Mouse (Mus musculus): Measurements from ENCODE around the gene Heatr4. TPM values are rescaled to one million over a fixed set of nuclear protein-coding genes. Genes with fewer than 3 reads are reported as not detected.
A peak's percentile ranks its signal among the peaks of the same experiment; 100 is the strongest.

Heatr4 gene
- polyA plus RNA-seq, 1 experiment = 0.03 TPM

GRCm38 (mm10) chr12:83951711-83952575, 32.7 kb downstream of the Heatr4 start:
- DNase-seq = peak in 1 of 2 experiments; percentile 9
- H3K27me3 ChIP-seq (ENCODE audit: control insufficient read depth, insufficient read depth, low read length) = no peaks in the 10 kb centered on the region
- WGBS = 60% methylated on average over 32 of the region's 32 CpGs
- no peak overlapping the region for H3K27ac ChIP-seq (ENCODE audit: insufficient read depth, low read length)
- no peak for TF ChIP-seq POLR2A (IDR thresholded peaks at IDR 0.05; ENCODE audit: borderline replicate concordance, insufficient read depth, low read length)
- TF ChIP-seq CTCF (IDR thresholded peaks at IDR 0.05; ENCODE audit: borderline replicate concordance, insufficient read depth, low read depth, low read length) = no peak
- H3K4me3 ChIP-seq (replicated peaks; ENCODE audit: insufficient read depth, low read depth, low read length) = peak overlapping the region; percentile 71
- no peaks in the 10 kb centered on the region; the same call in 1 of the 2 replicates for H3K4me1 ChIP-seq (ENCODE audit: control insufficient read depth, insufficient read depth, low read length)

DNA sequence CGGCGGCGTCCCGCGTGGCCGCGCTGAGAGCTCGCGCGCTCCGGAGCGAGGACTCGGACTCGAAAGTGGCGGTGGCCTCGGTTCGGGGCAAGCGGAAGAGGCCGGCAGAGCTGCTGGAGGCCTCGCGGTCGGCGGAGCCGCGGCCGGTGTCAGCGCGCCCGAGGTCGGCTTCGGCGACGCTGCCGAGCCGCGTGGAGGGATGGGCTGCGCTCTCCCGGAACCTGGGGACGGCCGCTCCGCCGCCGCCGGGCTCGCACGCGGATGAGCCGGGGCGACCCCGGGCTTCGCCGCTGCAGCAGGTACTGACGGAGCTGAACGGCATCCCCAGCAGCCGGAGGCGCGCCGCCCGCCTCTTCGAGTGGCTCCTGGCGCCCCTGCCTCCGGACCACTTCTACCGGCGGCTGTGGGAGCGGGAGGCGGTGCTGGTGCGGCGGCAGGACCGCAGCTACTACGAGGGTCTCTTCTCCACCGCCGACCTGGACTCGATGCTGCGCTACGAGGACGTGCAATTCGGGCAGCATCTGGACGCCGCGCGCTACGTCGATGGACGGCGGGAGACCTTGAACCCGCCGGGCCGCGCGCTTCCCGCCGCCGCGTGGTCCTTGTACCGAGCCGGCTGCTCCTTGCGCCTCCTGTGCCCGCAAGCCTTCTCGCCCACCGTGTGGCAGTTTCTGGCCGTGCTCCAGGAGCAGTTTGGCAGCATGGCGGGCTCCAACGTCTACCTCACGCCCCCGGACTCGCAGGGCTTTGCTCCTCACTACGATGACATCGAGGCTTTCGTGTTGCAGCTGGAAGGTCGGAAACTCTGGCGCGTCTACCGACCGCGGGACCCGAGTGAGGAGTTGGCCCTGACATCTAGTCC, 33.6 kb downstream of the Heatr4 start:
- H3K27me3 ChIP-seq (ENCODE audit: control insufficient read depth, insufficient read depth, low read length) = no peaks in the 10 kb centered on the region
- H3K4me3 ChIP-seq (replicated peaks; ENCODE audit: insufficient read depth, low read depth, low read length) = peak overlapping the region; percentile 71
- 0 out of 2 replicates have a peak overlapping the region, but pooled peaks have one; percentile 29 for H3K27ac ChIP-seq (ENCODE audit: insufficient read depth, low read length)
- peak; percentile 30 to 56 for DNase-seq
- TF ChIP-seq POLR2A (IDR thresholded peaks at IDR 0.05; ENCODE audit: borderline replicate concordance, insufficient read depth, low read length) (no peak), CTCF (IDR thresholded peaks at IDR 0.05; ENCODE audit: borderline replicate concordance, insufficient read depth, low read depth, low read length) (no peak)
- no peaks in the 10 kb centered on the region; the same call in 1 of the 2 replicates for H3K4me1 ChIP-seq (ENCODE audit: control insufficient read depth, insufficient read depth, low read length)
- WGBS = under 1% methylated on average over 116 of the region's 116 CpGs

GRCm38 (mm10) chr12:83950493-83950839, 34.2 kb downstream of the Heatr4 start, which contains the start of gene Riox1:
TSS of gene Riox1 (plus strand) at chr12:83950608.
- 1% methylated on average over 36 of the region's 37 CpGs for WGBS
- DNase-seq = peak; percentile 86 to 89
- Histone ChIP-seq H3K27me3 (ENCODE audit: control insufficient read depth, insufficient read depth, low read length) (no peaks in the 10 kb centered on the region), H3K27ac (ENCODE audit: insufficient read depth, low read length) (0 out of 2 replicates have a peak within 1 kb of the TSS, but pooled peaks have one; percentile 29), H3K4me3 (replicated peaks; ENCODE audit: insufficient read depth, low read depth, low read length) (peak within 1 kb of the TSS; percentile 71), H3K4me1 (ENCODE audit: control insufficient read depth, insufficient read depth, low read length) (no peaks in the 10 kb centered on the region; the same call in 1 of the 2 replicates)
- no peak for TF ChIP-seq CTCF (IDR thresholded peaks at IDR 0.05; ENCODE audit: borderline replicate concordance, insufficient read depth, low read depth, low read length)
- peak; percentile 56; the same call in 1 of the 2 replicates for TF ChIP-seq POLR2A (IDR thresholded peaks at IDR 0.05; ENCODE audit: borderline replicate concordance, insufficient read depth, low read length)

DNA sequence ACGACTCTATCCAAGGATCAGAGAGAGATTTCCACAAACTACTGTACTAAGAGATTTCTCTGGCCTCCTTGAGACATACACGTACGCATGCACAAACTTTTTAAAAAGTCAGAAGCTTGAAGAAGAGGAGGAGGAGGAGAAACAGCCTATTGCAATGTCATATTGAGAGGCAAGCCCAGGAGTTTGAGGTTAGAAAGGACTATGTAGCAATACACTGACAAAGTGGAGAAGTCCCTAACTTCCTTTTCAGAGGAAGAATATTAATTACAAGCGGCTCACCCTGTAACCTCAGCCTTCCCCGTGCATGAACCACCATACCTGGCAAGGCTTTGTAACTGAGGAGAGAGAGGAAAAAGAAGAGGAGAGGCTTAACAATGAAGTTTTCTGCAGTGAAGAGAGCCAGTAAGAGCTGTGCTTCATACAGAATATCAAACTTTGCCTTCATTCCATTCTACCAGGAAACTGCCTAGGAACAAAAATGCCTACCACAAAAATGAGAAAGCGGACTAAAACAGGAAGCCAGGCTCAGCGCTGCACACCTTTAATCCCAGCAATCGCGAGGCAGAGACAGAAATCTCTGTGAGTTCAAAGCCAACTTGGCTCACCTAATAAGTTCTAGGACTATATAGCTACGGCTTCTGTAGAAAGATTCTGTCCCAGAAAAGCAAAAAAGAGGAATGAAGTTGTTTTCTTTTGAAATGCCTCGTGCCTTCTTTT, 34.7 kb downstream of the Heatr4 start:
- Histone ChIP-seq H3K4me1 (ENCODE audit: control insufficient read depth, insufficient read depth, low read length) (no peaks in the 10 kb centered on the region; the same call in 1 of the 2 replicates), H3K27ac (ENCODE audit: insufficient read depth, low read length) (no peak overlapping the region), H3K27me3 (ENCODE audit: control insufficient read depth, insufficient read depth, low read length) (no peaks in the 10 kb centered on the region), H3K4me3 (replicated peaks; ENCODE audit: insufficient read depth, low read depth, low read length) (peak overlapping the region; percentile 71)
- 28% methylated on average over 11 of the region's 11 CpGs for WGBS
- TF ChIP-seq CTCF (IDR thresholded peaks at IDR 0.05; ENCODE audit: borderline replicate concordance, insufficient read depth, low read depth, low read length) (no peak), POLR2A (IDR thresholded peaks at IDR 0.05; ENCODE audit: borderline replicate concordance, insufficient read depth, low read length) (no peak)
- no peak for DNase-seq

DNA sequence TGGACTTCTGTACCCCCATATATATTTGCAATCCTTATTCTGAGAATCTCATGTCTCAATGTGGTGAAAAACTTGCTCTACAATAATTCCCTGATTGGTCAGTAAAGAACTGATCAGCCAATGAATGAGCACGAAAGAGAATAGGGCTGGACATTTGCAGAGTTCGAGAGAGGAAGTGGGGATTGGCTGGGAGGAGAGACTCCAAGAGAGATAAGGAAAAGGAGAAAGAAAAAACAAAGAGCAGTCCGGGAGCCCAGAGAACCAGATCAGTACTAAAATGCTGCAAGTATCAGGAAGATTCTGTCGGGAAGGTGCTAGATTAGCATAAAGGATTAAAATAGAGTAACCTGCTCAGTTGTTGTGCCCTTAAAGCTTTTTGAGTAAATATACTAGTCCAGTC, 35.6 kb downstream of the Heatr4 start:
- no peak overlapping the region for H3K27ac ChIP-seq (ENCODE audit: insufficient read depth, low read length)
- H3K4me3 ChIP-seq (replicated peaks; ENCODE audit: insufficient read depth, low read depth, low read length) = no peak overlapping the region
- no peaks in the 10 kb centered on the region; the same call in 1 of the 2 replicates for H3K4me1 ChIP-seq (ENCODE audit: control insufficient read depth, insufficient read depth, low read length)
- TF ChIP-seq CTCF (IDR thresholded peaks at IDR 0.05; ENCODE audit: borderline replicate concordance, insufficient read depth, low read depth, low read length) (no peak), POLR2A (IDR thresholded peaks at IDR 0.05; ENCODE audit: borderline replicate concordance, insufficient read depth, low read length) (no peak)
- WGBS = 90% methylated on average over 4 of the region's 4 CpGs
- H3K27me3 ChIP-seq (ENCODE audit: control insufficient read depth, insufficient read depth, low read length) = no peaks in the 10 kb centered on the region
- no peak for DNase-seq

- TF ChIP-seq CTCF (IDR thresholded peaks at IDR 0.05; ENCODE audit: borderline replicate concordance, insufficient read depth, low read depth, low read length) (no peak), POLR2A (IDR thresholded peaks at IDR 0.05; ENCODE audit: borderline replicate concordance, insufficient read depth, low read length) (no peak)
- DNase-seq = no peak
Measured at GRCm38 (mm10) chr12:83947260-83947811, 37.3 kb downstream of the Heatr4 start.

DNA sequence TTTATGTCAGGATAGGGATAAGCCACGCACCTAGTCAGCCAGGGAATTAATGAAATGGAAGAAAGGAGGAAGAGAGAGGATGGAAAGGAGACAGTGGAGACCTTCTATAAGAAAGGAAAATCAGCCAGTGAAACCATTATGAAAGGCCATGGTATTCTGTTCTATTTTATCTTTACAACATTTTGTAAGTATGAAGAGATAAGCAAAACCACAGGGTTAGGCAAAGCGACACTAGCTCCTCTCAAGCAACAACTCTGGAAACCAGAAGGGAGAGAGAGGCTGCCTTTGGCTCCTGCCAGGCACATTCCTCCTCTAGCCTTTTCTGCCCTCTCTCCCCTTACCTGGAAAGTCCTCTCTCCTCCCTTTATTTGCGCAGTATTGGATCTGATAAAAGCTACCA, 42.7 kb downstream of the Heatr4 start:
- Histone ChIP-seq H3K27me3 (ENCODE audit: control insufficient read depth, insufficient read depth, low read length) (no peaks in the 10 kb centered on the region), H3K4me3 (replicated peaks; ENCODE audit: insufficient read depth, low read depth, low read length) (no peak overlapping the region), H3K4me1 (ENCODE audit: control insufficient read depth, insufficient read depth, low read length) (no peaks in the 10 kb centered on the region), H3K27ac (ENCODE audit: insufficient read depth, low read length) (no peak overlapping the region)
- DNase-seq = no peak
- 91% methylated on average over 3 of the region's 3 CpGs for WGBS
- TF ChIP-seq POLR2A (IDR thresholded peaks at IDR 0.05; ENCODE audit: borderline replicate concordance, insufficient read depth, low read length) (no peak), CTCF (IDR thresholded peaks at IDR 0.05; ENCODE audit: borderline replicate concordance, insufficient read depth, low read depth, low read length) (no peak)

More at GRCm38 (mm10) chr12:83947260-83947811, 37.3 kb downstream of the Heatr4 start:
- Histone ChIP-seq H3K27ac (ENCODE audit: insufficient read depth, low read length) (no peak overlapping the region), H3K4me3 (replicated peaks; ENCODE audit: insufficient read depth, low read depth, low read length) (no peak overlapping the region), H3K27me3 (ENCODE audit: control insufficient read depth, insufficient read depth, low read length) (no peaks in the 10 kb centered on the region), H3K4me1 (ENCODE audit: control insufficient read depth, insufficient read depth, low read length) (no peaks in the 10 kb centered on the region; the same call in 1 of the 2 replicates)
- WGBS = 93% methylated on average over 8 of the region's 8 CpGs

Measured in cerebellum, adult 2 months (tissue).